1 mouse cellular context compared by ENCODE assay signal in the genomic region with DNA sequence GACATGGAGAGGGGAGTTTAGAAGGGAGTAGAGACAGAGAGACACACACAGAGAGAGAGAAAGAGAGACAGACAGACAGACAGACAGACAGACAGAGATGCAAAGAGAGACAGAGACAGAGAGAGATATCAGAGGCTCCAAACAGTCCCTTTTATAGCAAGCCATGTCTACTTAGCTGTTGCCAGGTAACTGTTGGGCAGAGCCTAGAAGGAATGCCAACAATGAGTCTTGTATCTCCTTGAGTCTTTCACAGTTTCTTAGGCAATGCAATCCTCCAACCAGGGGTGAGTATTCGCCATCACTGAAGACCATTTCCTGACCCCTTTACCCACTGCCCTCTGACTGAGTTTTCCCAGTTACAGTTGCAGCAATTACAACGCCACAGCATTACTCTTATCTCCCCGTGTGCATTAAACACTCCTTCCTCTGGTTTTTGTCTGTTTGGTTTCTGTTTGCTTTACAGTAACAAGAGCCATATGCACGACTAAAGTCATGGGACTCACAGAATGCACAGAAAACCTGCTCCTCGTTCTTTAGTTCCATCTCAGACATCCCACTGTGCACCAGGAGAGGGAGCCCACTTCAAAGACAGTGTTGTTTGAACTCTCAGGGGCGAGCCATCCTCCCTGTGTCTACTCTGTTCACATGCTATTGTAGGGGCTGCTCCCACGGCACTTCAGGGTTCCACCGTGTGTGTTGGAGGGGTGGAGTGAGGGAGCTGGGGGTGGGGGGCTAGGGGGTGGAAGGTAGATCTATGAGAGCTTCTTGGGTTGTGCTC.
TF ChIP-seq lines count a peak whose summit lies in the region.

No protein-coding gene starts in this region.

TF ChIP-seq in MEL, 35 proteins besides CTCF, POLR2A, EP300 and RAD21 (continued from another document):
- 0 out of 2 replicates have a peak, but pooled peaks have one; percentile 25 for TF ChIP-seq TBP (IDR thresholded peaks at IDR 0.05; ENCODE audit: low read depth, low read length)
- 0 out of 2 replicates have a peak, but pooled peaks have one; percentile 19 for TF ChIP-seq TAL1 (IDR thresholded peaks at IDR 0.05; ENCODE audit: low read length)
- 0 out of 2 replicates have a peak, but pooled peaks have one; percentile 13 for TF ChIP-seq USF1 (IDR thresholded peaks at IDR 0.05; ENCODE audit: low read depth, low read length)
- TF ChIP-seq ZC3H11A (IDR thresholded peaks at IDR 0.05; ENCODE audit: low read depth, low read length) = no peak
- no peak for TF ChIP-seq NRF1 (IDR thresholded peaks at IDR 0.05; ENCODE audit: insufficient read depth, low read depth, low read length, poor library complexity, severe bottlenecking)
